Mouse (Mus musculus) midbrain, embryonic 12.5 days (tissue): ENCODE measurements around the gene Tmem169. TPM values are rescaled to one million over a fixed set of nuclear protein-coding genes. Genes with fewer than 3 reads are reported as not detected.

Source experiments
- ATAC-seq: fragments of 200-750 bp; cut with Nextera tagmentation; 2 replicates; pipeline ENCODE4 v1.8.0; 2017; ENCODE audit warnings: low read depth, moderate TSS enrichment, moderate library complexity; ENCODE audit not compliant: low FRiP score
- H3K27ac ChIP-seq: fragments of 300-500 bp; sonication (generic); replicated peaks from 2 replicates; pipeline ENCODE4 v1.5.1; 2016; ENCODE audit warnings: mild to moderate bottlenecking
- H3K27me3 ChIP-seq: fragments of 300-500 bp; sonication (generic); 2 replicates; pipeline ENCODE4 v1.6.1; 2016; ENCODE audit warnings: mild to moderate bottlenecking
- H3K36me3 ChIP-seq: fragments of 300-500 bp; sonication (generic); 2 replicates; pipeline ENCODE4 v1.6.1; 2016
- H3K4me1 ChIP-seq: fragments of 300-500 bp; sonication (generic); 2 replicates; pipeline ENCODE4 v1.6.1; 2016
- H3K4me2 ChIP-seq: fragments of 300-500 bp; sonication (generic); replicated peaks from 2 replicates; pipeline ENCODE4 v1.6.1; 2016; ENCODE audit warnings: mild to moderate bottlenecking, moderate library complexity
- H3K4me3 ChIP-seq: fragments of 300-500 bp; sonication (generic); 2 replicates; pipeline ENCODE4 v1.5.1; 2016; ENCODE audit warnings: mild to moderate bottlenecking
- H3K9ac ChIP-seq: fragments of 300-500 bp; sonication (generic); replicated peaks from 2 replicates; pipeline ENCODE4 v1.6.1; 2016; ENCODE audit warnings: mild to moderate bottlenecking, moderate library complexity
- H3K9me3 ChIP-seq: fragments of 300-500 bp; sonication (generic); 2 replicates; pipeline ENCODE4 v1.6.1; 2016; ENCODE audit warnings: mild to moderate bottlenecking
- WGBS: fragments of 180-500 bp; shearing (Covaris S2); methylation state at CpG from one replicate; pipeline ENCODE4 v1.1.7; 2016; 5-methylcytosine and 5-hydroxymethylcytosine counted together
- polyA plus RNA-seq: library from polyadenylated mRNA; unstranded; fragments of >200 nt; fragmentation: Nextera tagmentation; extraction: Ambion mirVana; gene quantifications from 2 replicates; pipeline ENCODE4 v1.2.1, GENCODE M21; 2016

Tmem169 gene
- polyA plus RNA-seq, 1 experiment from 2014 or later: 23.2 TPM

DNA sequence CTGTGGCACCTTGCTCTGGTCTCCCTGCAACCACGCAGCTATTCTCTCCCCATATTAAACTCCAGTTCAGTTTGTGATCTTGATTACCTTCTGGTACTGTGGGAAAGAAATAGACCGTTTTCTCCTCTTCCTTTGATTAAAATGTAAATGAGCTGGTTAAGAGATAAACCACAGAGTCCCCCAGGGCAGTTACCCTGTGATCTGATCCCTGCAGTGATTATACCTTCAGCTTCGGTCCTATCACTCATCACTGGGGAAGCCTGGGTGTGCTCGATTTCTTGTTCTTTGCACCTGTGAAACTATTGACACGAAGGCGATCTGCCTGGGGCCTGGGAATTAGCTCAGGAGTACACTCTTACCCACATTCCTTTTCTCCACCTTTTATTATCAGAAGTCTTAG is 63.7 kb downstream of the Tmem169 start:
- no peak for ATAC-seq
- Histone ChIP-seq H3K9ac (no peak overlapping the region), H3K27me3 (no peaks in the 10 kb centered on the region), H3K36me3 (peaks cover 44% of the 10 kb centered on the region), H3K4me2 (no peak overlapping the region), H3K27ac (no peak overlapping the region), H3K4me1 (no peaks in the 10 kb centered on the region), H3K4me3 (no peak overlapping the region), H3K9me3 (no peaks in the 10 kb centered on the region)
- WGBS: 75% methylated on average over 6 of the region's 6 CpGs

Other genes starting within 250 kb of the Tmem169 start
- 3.0 and 3.1 TPM in 2 replicates for gene Mreg, start 72.1 kb upstream of the Tmem169 start, polyA plus RNA-seq
- gene Pecr, start 55 bp upstream of the Tmem169 start, polyA plus RNA-seq: 12.7 and 12.8 TPM in 2 replicates
- gene Xrcc5, start 23.1 kb downstream of the Tmem169 start, polyA plus RNA-seq: 39.9 and 42.3 TPM in 2 replicates